Mouse (Mus musculus) cerebellum, postnatal 25 days (tissue): Measurements from ENCODE around the gene Psmd2.
"Not testable (repeated sequence)": the region's sequence is repeated elsewhere in the genome, so short reads cannot be mapped to it uniquely, and the experiment has no call there.

Source experiments
- DNase-seq, 2 experiments: peaks; one replicate each; pipeline ENCODE4 v3.0.0; 2021; ENCODE audit warnings: mixed read lengths in 2 of 2

Gene Psmd2

DNA sequence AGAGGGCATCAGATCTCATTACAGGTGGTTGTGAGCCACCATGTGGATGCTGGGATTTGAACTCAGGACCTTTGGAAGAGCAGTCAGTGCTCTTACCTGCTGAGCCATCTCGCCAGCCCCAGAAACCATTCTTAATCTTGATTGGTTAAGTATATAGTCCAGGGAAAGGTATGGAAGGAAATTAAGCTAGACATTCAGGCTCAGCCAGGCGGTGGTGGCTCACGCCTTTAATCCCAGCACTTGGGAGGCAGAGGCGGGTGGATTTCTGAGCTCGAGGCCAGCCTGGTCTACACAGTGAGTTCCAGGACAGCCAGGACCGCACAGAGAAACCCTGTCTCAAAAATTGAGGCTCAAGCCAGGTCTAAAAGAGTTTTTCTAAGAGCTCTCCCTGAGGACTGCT lies 16.6 kb downstream of the Psmd2 start, which contains the start of gene Eif4g1:
Gene Eif4g1 (plus strand): TSS at position 301 of the 400 bp plus-strand sequence.
- not testable (repeated sequence) for DNase-seq

GRCm38 (mm10) chr16:20670291-20670690 lies 18.8 kb downstream of the Psmd2 start:
- no peak for DNase-seq

- no peak for DNase-seq
Observed at GRCm38 (mm10) chr16:20671886-20672285, 20.4 kb downstream of the Psmd2 start.

- DNase-seq: peak; percentile 97 to 98
Observed at GRCm38 (mm10) chr16:20672500-20672902, 21.0 kb downstream of the Psmd2 start.

DNA sequence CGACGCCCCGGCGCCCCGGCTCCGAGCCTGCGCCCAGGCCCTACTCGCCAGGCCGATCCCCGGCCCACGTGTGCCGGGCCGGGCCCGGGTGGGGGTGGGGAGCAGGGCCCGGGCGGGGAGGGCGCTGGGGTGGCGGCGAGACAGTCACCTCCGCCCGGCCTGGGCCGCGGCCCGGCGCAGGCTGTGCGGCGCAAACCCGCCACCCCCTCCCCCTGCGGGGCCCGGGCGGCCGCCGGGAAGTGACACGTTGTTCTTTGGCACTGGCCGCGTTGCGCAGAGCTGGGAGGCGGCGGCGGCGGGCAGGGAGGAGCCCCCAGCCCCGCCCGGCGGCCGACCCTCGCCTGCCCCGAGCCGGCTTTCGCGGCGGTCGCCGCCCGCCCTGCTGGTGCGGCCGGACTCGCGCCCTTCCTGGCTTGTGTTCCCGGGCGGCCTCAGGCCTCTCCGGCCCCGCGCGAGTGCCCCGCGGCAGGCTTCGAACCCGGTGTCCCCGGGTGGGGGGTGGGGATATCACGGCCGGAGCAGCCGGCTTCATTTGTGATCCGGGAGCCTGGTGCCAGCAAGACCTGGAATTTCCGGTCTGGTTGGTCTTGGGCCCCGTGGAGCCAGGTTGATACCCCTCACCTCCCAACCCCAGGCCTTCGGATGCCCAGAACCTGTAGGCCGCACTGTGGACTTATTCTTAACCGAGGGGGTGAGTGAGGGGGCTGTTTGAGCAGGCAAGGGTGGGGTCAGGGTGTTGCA lies 21.7 kb downstream of the Psmd2 start:
- DNase-seq: peak in 1 of 2 experiments; percentile 75

- DNase-seq: peak in 1 of 2 experiments; percentile 31
Observed at GRCm38 (mm10) chr16:20673706-20674303, 22.4 kb downstream of the Psmd2 start.

- DNase-seq: no peak
Observed at GRCm38 (mm10) chr16:20675213-20675612, 23.8 kb downstream of the Psmd2 start.

GRCm38 (mm10) chr16:20676702-20677101 lies 25.2 kb downstream of the Psmd2 start:
- no peak for DNase-seq

DNA sequence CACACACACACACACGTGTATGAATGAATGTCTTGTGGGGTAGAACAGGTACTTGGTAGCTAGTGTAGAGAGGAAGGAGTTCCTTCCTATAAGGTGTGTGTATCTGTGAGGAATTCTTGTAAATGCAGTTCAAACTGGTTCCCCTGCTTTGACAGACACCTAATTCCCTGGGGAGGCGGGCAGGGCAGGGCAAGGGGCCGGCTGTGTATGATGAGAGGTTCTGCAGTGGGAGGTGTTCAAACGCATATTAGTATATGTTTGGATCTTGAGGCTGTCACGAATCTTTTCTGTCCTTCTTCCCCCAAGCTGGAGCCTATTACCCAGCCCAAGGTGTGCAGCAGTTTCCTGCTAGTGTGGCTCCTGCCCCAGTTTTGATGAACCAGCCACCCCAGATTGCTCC lies 25.9 kb downstream of the Psmd2 start:
- DNase-seq: no peak

DNA sequence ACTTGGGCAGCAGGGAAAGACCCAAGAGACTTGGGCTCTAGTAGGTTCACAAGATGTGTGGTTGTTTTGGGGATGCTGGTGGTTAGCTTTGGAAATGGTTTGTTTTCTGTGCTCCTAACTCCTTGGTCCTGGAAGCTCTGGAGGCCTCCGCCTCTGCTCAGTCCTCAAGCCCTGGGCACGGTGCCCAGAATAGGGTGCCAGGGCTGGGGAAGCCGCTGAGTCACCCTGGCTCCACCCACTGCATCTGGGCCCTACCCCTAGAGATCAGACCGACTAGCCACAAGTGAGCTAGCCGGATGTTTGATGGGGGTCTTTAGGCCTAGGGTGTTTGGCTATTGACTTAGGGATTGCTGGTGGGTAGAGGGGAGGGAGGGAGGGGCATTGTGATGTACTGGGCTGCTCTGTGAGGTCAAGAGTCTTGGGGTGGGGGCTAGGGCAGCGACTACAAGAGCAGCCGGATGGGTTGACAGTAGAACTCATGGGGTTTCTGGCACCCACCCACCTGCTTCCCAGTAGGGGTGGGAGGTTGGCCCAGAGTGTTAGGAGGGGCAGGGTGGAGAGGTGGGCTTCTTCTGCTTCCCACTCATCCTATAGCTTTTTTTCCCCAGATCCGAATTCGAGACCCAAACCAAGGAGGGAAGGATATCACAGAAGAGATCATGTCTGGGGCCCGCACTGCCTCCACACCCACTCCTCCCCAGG lies 26.7 kb downstream of the Psmd2 start:
- peak; percentile 79 to 91 for DNase-seq

- DNase-seq: no peak
Observed at GRCm38 (mm10) chr16:20690774-20691173, 39.3 kb downstream of the Psmd2 start.

GRCm38 (mm10) chr16:20691617-20692016 lies 40.2 kb downstream of the Psmd2 start:
- DNase-seq: no peak

DNA sequence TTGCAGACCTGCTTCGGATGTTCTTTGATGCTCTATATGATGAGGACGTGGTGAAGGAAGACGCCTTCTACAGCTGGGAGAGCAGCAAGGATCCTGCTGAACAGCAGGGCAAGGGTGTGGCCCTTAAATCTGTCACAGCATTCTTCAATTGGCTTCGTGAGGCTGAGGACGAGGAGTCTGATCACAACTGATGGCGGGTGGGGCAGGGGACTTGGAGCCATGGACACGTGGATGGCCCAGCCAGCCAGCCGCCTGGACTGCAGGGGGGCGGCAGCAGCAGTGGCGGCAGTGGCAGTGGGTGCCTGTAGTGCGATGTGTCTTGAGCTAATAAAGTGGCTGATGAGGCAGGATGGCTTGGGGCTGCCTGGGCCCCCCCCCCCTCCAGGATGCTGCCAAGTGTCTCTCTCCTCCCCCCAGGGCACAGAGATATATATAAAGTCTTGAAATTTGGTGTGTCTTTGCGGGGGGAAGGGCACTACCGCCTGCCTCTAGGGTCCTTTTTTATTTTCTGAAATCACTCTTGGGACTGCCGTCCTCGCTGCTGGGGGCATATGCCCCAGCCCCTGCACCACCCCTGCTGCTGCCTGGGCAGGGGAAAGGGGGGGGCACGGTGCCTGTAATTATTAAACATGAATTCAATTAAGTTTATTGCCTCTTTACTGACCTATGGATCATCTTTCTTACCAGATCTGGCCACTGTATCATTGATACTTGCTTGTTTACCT lies 41.0 kb downstream of the Psmd2 start:
- DNase-seq: peak in 1 of 2 experiments; percentile 41

DNA sequence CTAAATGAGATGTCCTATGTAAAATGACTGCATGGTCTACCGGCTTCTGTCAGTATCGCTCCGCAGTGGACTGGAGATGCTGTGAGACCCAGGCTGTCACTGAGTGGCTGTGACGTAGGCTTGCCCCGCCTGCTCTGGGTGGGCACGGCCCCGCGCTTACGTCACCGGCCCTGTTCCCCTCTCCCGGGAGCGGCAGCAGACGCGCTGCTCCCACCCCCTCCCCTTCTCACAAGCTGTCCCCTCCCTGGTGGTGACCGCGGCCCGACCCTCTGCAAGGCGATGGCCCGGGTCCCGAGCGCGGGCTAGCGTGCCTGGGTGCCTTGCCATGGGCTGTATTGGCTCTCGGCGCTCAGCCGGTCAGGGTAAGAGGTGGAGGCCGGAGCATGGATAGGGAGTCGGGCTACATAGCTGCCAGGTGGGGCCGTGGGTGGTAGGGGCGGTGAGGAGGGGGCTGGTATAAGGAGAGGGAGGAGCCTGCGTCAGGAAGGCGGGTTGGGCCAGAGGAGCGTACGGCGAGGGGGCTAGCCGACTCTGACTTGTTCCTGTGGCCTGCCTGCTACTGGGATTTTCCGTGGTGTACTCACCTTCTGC lies 41.8 kb downstream of the Psmd2 start, which contains the start of gene Fam131a:
Gene Fam131a (plus strand): TSS at position 131 of the 591 bp plus-strand sequence.
- DNase-seq: peak; percentile 95 to 97

DNA sequence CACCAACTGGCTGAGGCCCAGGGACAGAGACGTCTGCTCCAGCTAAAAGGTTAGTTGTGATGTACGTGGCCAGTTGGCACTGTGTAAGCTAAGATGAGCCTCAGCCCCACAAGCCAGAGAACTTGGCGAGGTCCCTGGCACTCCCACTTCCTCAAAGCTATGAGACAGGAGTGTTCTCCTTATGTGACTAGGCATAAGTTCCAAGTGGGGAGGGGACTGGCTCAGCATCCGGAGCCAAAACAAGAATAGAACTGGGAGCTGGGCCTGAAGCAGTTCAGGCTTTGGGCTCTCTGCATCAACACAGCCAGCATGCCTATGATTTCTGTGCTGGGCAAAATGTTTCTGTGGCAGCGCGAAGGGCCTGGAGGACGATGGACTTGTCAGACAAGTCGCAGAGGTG lies 43.3 kb downstream of the Psmd2 start:
- peak; percentile 75 for DNase-seq

DNA sequence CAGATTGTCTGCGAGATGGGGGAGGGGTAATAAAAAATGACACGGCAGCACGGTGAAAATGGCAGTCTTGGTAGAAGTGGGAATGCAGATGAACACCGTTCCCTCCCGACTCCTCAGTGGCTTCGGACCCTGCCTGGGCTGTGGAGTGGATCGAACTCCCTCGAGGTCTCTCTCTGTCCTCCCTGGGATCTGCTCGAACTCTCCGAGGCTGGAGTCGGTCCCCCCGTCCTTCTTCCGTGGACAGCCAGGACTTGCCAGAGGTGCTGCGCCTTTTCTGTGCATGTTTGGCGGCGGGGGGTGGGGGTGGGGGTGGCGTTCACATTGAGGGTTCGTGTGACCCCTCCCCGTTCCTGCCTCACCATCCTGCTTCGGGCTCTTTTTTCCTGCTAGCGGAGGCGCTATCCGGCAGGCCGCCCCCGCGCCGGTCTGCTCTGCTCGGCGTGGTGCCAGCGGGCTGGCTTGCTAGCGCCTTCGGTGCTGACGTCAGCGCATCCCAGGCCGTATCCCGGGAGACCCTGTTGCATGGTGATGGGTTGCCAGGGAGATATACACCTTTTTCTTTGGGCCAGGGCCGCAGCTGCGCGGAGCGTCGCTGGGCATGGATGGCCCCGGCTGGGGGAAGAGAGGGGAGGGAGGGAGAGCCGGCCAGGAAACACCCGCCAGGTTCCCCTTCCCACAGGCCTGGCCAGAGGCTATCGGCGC lies 44.3 kb downstream of the Psmd2 start:
- peak; percentile 93 to 98 for DNase-seq

GRCm38 (mm10) chr16:20699266-20699665 lies 47.8 kb downstream of the Psmd2 start:
- peak in 1 of 2 experiments; percentile 17 for DNase-seq

DNA sequence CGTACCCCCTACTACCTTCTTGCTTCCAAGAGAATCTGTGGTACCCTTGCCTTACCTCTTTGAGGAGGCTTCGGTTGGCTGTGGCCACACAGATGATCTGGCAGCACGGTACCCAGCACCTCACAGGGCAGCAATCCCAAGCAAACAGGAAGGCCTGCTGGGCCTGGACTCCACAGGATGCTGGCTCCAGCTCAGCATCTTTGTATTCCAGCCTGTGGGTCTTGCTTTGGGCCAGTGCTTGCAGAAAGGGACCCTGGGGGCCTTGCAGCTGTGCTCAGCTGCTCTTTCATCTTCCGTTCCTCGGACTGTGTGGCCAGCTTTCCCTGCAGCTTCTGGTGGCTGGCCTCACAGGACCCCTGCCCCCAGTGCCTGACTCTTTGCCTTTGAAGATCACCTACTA lies 48.6 kb downstream of the Psmd2 start:
- DNase-seq: peak; percentile 81 to 82

GRCm38 (mm10) chr16:20701316-20701715 lies 49.9 kb downstream of the Psmd2 start:
- DNase-seq: peak in 1 of 2 experiments; percentile 21

DNA sequence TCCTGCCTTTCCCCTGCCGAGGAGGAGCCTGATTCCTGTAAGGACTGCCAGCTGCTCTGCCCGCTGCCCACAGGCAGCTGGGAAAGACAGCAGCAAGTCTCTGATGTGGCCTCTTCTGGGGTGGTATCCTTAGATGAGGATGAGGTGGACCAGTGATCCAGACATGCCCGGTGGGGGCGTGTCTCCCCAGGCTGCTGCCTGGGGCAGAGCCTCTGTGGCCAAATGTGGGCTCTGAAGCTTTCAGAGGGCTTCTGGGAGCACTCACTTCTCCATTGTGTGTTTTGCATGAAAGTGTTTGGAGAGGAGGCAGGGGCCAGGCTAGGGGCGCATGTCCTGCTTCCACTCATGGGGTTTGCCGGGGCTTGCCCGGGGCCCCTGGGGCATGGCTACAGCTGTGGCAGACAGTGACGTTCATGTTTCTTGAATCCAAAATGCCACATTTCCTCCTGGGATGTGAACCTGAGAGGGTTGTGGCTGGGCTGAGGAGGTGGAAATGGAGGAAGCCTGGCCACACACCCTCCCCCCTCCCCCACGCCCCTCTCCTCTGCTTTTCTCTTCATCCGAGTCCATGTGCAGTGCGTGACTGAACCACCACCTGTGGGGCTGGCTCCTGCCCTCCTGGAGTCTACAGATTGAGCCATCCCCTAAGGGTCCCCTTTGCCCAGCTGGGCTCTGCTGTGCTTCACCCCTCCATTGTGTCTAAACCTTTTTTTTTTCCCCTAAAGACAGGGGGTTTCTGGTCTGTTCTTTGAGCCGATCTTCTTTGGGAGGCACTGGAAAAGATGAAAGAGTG lies 50.5 kb downstream of the Psmd2 start:
- peak in 1 of 2 experiments; percentile 18 for DNase-seq

GRCm38 (mm10) chr16:20702522-20702893 lies 51.1 kb downstream of the Psmd2 start:
- DNase-seq: peak; percentile 61 to 79
